Mouse (Mus musculus): Measurements from ENCODE around the gene Olfr97. TPM values are rescaled to one million over a fixed set of nuclear protein-coding genes. Genes with fewer than 3 reads are reported as not detected.

The Olfr97 gene
- total RNA-seq, 1 experiment from 2014 or later = not detected

- peak; percentile 58 for ATAC-seq (replicated peaks; ENCODE audit: low read depth, poor library complexity, severe bottlenecking)
Measured at GRCm38 (mm10) chr17:37196845-37197724, 40.0 kb downstream of the Olfr97 start.

- ATAC-seq (replicated peaks; ENCODE audit: low read depth, poor library complexity, severe bottlenecking) = no peak
Measured at GRCm38 (mm10) chr17:37194782-37195181, 42.3 kb downstream of the Olfr97 start.

- no peak for ATAC-seq (replicated peaks; ENCODE audit: low read depth, poor library complexity, severe bottlenecking)
Measured at GRCm38 (mm10) chr17:37193656-37194055, 43.5 kb downstream of the Olfr97 start, which contains the start of gene Ubd. Ubd (plus strand) TSS chr17:37193892.

GRCm38 (mm10) chr17:37193032-37193431, 44.1 kb downstream of the Olfr97 start:
- ATAC-seq (replicated peaks; ENCODE audit: low read depth, poor library complexity, severe bottlenecking) = no peak

- no peak for ATAC-seq (replicated peaks; ENCODE audit: low read depth, poor library complexity, severe bottlenecking)
Measured at GRCm38 (mm10) chr17:37190711-37191110, 46.4 kb downstream of the Olfr97 start.

DNA sequence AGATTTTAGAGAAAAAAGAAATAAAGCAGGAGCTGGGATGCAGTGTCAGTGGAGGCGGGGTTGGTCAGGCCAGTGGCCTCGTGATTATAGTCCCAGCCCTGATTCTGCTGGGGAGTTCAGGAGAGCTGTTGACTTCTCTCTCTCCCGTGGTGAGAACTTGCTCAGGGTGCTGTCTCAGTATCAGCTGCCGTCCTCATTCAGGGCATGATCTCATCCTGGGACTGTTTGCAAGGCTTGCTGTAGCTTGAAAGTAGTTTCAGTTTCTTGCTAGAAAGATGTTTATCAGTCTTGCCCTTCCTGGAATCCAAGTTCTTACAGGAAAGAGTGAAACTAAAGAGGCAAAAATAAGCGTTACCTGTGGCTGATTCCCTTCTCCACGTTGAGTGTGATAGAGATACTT, 51.7 kb downstream of the Olfr97 start:
- ATAC-seq (replicated peaks; ENCODE audit: low read depth, poor library complexity, severe bottlenecking) = no peak

Other genes with a start within 250 kb of the Olfr97 start
- not detected in 2 replicates for gene H2-M5, start 247.8 kb downstream of the Olfr97 start, total RNA-seq (2017)
- gene Zfp57, start 236.2 kb downstream of the Olfr97 start, total RNA-seq (2017) = 1.1 and 2.9 TPM in 2 replicates
- gene Mog, start 213.9 kb downstream of the Olfr97 start, total RNA-seq (2017) = not detected in 2 replicates
- 1.3 and 3.5 TPM in 2 replicates for gene Gabbr1, start 191.4 kb downstream of the Olfr97 start, total RNA-seq (2017)
- not detected in 2 replicates for gene Olfr90, start 148.8 kb downstream of the Olfr97 start, total RNA-seq (2017)
- not detected in 2 replicates for gene Olfr91, start 139.1 kb downstream of the Olfr97 start, total RNA-seq (2017)
- not detected in 2 replicates for gene Olfr92, start 117.2 kb downstream of the Olfr97 start, total RNA-seq (2017)
- not detected in 2 replicates for gene Olfr93, start 75.8 kb downstream of the Olfr97 start, total RNA-seq (2017)
- gene Ubd, start 43.4 kb downstream of the Olfr97 start, total RNA-seq (2017) = 0.24 TPM in 1 of 2 replicates, not detected in the other
- gene Olfr94, start 36.3 kb downstream of the Olfr97 start, total RNA-seq (2017) = not detected in 2 replicates
- not detected in 2 replicates for gene Olfr95, start 24.2 kb downstream of the Olfr97 start, total RNA-seq (2017)
- gene Olfr96, start 17.2 kb downstream of the Olfr97 start, total RNA-seq (2017) = not detected in 2 replicates
- not detected in 2 replicates for gene Olfr98, start 26.4 kb upstream of the Olfr97 start, total RNA-seq (2017)
- 20.5 and 23.4 TPM in 2 replicates for gene H2-M3, start 32.9 kb upstream of the Olfr97 start, total RNA-seq (2017)
- gene Olfr99, start 46.1 kb upstream of the Olfr97 start, total RNA-seq (2017) = 1.8 TPM in 1 of 2 replicates, not detected in the other
- not detected in 2 replicates for gene Olfr101, start 67.0 kb upstream of the Olfr97 start, total RNA-seq (2017)
- gene Olfr102, start 79.7 kb upstream of the Olfr97 start, total RNA-seq (2017) = not detected in 2 replicates
- gene Olfr103, start 102.4 kb upstream of the Olfr97 start, total RNA-seq (2017) = not detected in 2 replicates
- gene Olfr104-ps, start 122.3 kb upstream of the Olfr97 start, total RNA-seq (2017) = not detected in 2 replicates
- not detected in 2 replicates for gene Olfr105-ps, start 141.7 kb upstream of the Olfr97 start, total RNA-seq (2017)
- not detected in 2 replicates for gene Olfr106-ps, start 153.1 kb upstream of the Olfr97 start, total RNA-seq (2017)
- not detected in 2 replicates for gene Olfr107, start 161.9 kb upstream of the Olfr97 start, total RNA-seq (2017)
- not detected in 2 replicates for gene Olfr108, start 208.2 kb upstream of the Olfr97 start, total RNA-seq (2017)
- not detected in 2 replicates for gene Olfr109, start 221.6 kb upstream of the Olfr97 start, total RNA-seq (2017)
- not detected in 2 replicates for gene H2-M2, start 246.2 kb upstream of the Olfr97 start, total RNA-seq (2017)